Mouse (Mus musculus) ES-Bruce4 (cell line): ENCODE measurements around the gene Arhgap8.

ENCODE experiments used
- EP300 ChIP-seq: IDR thresholded peaks from 2 replicates; pipeline ENCODE4 v1.6.1; 2011; ENCODE audit warnings: low read depth, low read length; ENCODE audit not compliant: insufficient read depth
- POLR2A ChIP-seq: IDR thresholded peaks from one replicate; pipeline ENCODE4 v1.8.1; 2011; ENCODE audit warnings: low read length; ENCODE audit not compliant: insufficient read depth

DNA sequence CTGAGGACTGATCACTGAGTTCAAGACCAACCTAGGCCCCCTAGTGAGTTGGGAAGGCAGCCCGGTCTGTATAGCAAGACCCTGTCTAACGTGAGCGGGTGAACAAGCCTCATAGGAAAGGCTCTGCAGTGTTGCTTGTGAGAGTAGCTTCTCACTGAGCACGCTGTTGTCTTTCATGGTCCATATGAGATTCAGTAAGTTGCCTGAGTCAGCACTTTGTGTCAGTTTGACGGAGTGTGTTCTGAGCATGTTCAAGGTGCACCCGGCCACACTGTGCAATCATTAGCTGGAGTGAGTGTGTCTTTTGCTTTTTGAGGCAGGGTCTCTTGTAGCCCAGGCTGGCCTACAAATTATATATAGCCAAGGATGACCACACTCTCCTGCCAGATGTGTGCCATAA is 28.3 kb upstream of the Arhgap8 start:
- TF ChIP-seq EP300, result no peak
- no peak for TF ChIP-seq POLR2A
